Mouse (Mus musculus) hindbrain, embryonic 15.5 days (tissue): ENCODE measurements around the gene Gpr152. TPM values are rescaled to one million over a fixed set of nuclear protein-coding genes. Genes with fewer than 3 reads are reported as not detected.
"Not testable (repeated sequence)": the region's sequence is repeated elsewhere in the genome, so short reads cannot be mapped to it uniquely, and the experiment has no call there.

Source experiments
- ATAC-seq: fragments of 200-750 bp; cut with Nextera tagmentation; 2 replicates; pipeline ENCODE4 v1.8.0; 2017; ENCODE audit warnings: low read depth, moderate number of reproducible peaks, moderate TSS enrichment; ENCODE audit not compliant: low FRiP score
- H3K27ac ChIP-seq: fragments of 300-500 bp; sonication (generic); replicated peaks from 2 replicates; pipeline ENCODE4 v1.5.1; 2015; ENCODE audit warnings: mild to moderate bottlenecking, inconsistent platforms
- H3K27me3 ChIP-seq: fragments of 300-500 bp; sonication (generic); 2 replicates; pipeline ENCODE4 v1.6.1; 2015; ENCODE audit warnings: control low read depth, inconsistent platforms
- H3K36me3 ChIP-seq: fragments of 300-500 bp; sonication (generic); 2 replicates; pipeline ENCODE4 v1.6.1; 2015; ENCODE audit warnings: control low read depth, inconsistent platforms
- H3K4me1 ChIP-seq: fragments of 300-500 bp; sonication (generic); replicated peaks from 2 replicates; pipeline ENCODE4 v1.6.1; 2015; ENCODE audit warnings: control low read depth, inconsistent platforms
- H3K4me2 ChIP-seq: fragments of 300-500 bp; sonication (generic); 2 replicates; pipeline ENCODE4 v1.6.1; 2015; ENCODE audit warnings: moderate library complexity, mild to moderate bottlenecking, inconsistent platforms
- H3K4me3 ChIP-seq: fragments of 300-500 bp; sonication (generic); 2 replicates; pipeline ENCODE4 v1.5.1; 2015; ENCODE audit warnings: mild to moderate bottlenecking, inconsistent platforms
- H3K9ac ChIP-seq: fragments of 300-500 bp; sonication (generic); 2 replicates; pipeline ENCODE4 v1.6.1; 2015; ENCODE audit warnings: inconsistent platforms
- H3K9me3 ChIP-seq: fragments of 300-500 bp; sonication (generic); 2 replicates; pipeline ENCODE4 v1.6.1; 2016; ENCODE audit warnings: control low read depth, inconsistent platforms
- WGBS: fragments of 180-500 bp; shearing (Covaris S2); methylation state at CpG from one replicate; pipeline ENCODE4 v1.1.7; 2015; 5-methylcytosine and 5-hydroxymethylcytosine counted together
- polyA plus RNA-seq: library from polyadenylated mRNA; unstranded; fragments of >200 nt; fragmentation: Nextera tagmentation; extraction: Ambion mirVana; gene quantifications from 2 replicates; pipeline ENCODE4 v1.2.1, GENCODE M21; 2015

Gene Gpr152
- polyA plus RNA-seq, 1 experiment from 2014 or later = 0.04 TPM

GRCm38 (mm10) chr19:4135963-4136345 is 3.6 kb upstream of the Gpr152 start:
- not testable (repeated sequence) for H3K27me3 ChIP-seq, ATAC-seq, H3K27ac ChIP-seq, H3K4me1 ChIP-seq, H3K4me3 ChIP-seq, H3K9ac ChIP-seq, H3K4me2 ChIP-seq, H3K9me3 ChIP-seq
- WGBS = 28% methylated on average over 8 of the region's 8 CpGs
- H3K36me3 ChIP-seq = peaks cover 15% of the 10 kb centered on the region

DNA sequence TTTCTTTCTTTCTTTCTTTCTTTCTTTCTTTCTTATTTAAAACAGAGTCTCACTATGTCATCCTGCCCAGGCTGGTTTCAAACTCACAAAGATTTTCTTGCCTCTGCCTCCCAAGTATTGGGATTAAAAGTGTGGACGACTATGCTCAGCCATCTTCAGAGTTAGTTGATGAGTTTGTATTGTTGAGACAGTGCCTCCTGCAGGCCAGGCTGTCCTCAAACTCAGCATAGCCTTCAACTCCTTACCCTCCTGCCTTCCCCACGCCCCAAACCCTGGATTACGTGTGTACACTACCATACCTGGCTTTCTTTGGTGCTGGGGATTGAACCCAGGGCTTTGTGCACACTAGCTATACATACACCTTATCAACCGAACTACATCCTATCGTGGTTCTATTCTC is 3.1 kb upstream of the Gpr152 start:
- Histone ChIP-seq H3K9me3 (no peaks in the 10 kb centered on the region), H3K4me1 (0 out of 2 replicates have a peak, but pooled peaks cover 5% of the 10 kb centered on the region), H3K4me2 (no peak overlapping the region), H3K27ac (no peak overlapping the region), H3K36me3 (peaks cover 13% of the 10 kb centered on the region), H3K4me3 (no peak overlapping the region), H3K9ac (no peak overlapping the region), H3K27me3 (no peaks in the 10 kb centered on the region)
- ATAC-seq = no peak
- 83% methylated on average over 5 of the region's 5 CpGs for WGBS

DNA sequence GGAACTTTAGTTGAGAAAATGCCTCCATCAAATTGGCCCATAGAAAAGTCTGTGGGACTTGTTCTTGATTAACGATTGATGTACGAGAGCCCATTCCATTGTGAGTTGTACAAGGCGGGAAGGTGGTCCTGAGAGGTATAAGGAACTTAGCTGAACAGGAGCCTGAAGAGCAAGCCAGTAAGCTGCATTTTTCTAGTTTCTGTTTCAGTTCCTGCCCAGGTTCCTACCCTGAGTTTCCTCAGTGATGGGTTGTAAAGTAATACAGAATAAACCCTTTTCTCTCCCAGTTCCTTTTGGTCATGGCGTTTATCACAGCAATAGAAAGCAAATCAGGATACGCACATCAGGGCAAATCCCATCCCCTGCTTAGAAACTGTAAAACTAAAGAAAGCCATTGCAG is 1.7 kb upstream of the Gpr152 start:
- H3K9me3 ChIP-seq = no peaks in the 10 kb centered on the region
- no peak overlapping the region for H3K4me3 ChIP-seq
- no peaks in the 10 kb centered on the region; the same call in none of the 2 replicates for H3K36me3 ChIP-seq
- no peaks in the 10 kb centered on the region for H3K27me3 ChIP-seq
- no peak overlapping the region for H3K27ac ChIP-seq
- WGBS = 89% methylated on average over 5 of the region's 5 CpGs
- H3K4me1 ChIP-seq = 0 out of 2 replicates have a peak, but pooled peaks cover 5% of the 10 kb centered on the region
- H3K9ac ChIP-seq = no peak overlapping the region
- no peak for ATAC-seq
- no peak overlapping the region for H3K4me2 ChIP-seq

DNA sequence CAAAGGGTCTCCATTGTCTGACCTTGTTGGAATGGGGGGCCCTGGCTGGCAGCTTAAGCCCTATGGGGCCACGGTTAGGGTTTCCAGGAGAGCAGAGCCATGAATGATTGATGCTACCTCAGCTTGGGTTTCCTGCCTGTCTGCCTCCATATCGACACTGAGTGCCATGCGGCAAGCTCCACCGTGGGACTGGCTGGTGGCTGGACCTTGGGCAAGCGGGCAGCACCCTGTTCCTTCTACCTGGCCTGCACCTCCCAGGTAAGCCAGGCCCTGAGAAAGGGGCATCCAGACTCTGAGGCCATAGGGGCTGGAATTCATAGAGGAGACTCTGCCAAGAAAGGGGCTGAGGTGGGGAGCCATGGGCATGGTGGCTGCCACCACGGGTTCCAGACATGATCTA is 560 bp downstream of the Gpr152 start:
- WGBS = 82% methylated on average over 6 of the region's 6 CpGs
- Histone ChIP-seq H3K36me3 (no peaks in the 10 kb centered on the region), H3K9me3 (no peaks in the 10 kb centered on the region), H3K9ac (no peak overlapping the region), H3K4me1 (0 out of 2 replicates have a peak, but pooled peaks cover 5% of the 10 kb centered on the region), H3K27me3 (no peaks in the 10 kb centered on the region), H3K27ac (no peak overlapping the region), H3K4me3 (no peak overlapping the region), H3K4me2 (no peak overlapping the region)
- no peak for ATAC-seq

DNA sequence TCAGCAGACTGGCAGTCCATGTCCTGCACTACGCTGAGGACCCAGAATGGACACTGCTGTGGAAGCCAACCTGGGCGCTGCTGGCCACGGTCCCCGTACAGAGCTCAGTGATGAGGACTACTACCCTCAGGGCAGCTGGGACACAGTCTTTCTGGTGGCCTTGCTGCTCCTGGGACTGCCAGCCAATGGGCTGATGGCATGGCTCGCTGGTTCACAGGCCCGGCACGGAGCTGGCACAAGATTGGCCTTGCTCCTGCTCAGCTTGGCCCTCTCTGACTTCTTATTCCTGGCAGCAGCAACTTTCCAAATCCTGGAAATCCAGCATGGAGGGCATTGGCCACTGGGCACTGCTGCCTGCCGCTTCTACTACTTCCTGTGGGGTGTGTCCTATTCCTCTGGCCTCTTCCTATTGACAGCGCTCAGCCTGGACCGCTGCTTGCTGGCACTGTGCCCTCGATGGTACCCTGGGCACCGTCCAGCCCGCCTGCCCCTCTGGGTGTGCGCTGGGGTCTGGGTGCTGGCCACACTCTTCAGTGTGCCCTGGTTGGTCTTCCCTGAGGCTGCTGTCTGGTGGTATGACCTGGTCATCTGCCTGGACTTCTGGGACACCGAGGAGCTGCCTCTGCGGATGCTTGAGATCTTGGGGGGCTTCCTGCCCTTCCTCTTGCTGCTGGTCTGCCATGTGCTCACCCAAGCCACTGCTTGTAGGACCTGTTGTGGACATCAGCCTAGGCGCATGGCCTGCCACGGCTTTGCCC is 3.0 kb downstream of the Gpr152 start:
- WGBS = 87% methylated on average over 18 of the region's 18 CpGs
- no peaks in the 10 kb centered on the region for H3K36me3 ChIP-seq
- H3K27ac ChIP-seq = no peak overlapping the region
- peaks cover 6% of the 10 kb centered on the region for H3K4me1 ChIP-seq
- H3K4me3 ChIP-seq = no peak overlapping the region
- no peaks in the 10 kb centered on the region for H3K9me3 ChIP-seq
- H3K27me3 ChIP-seq = no peaks in the 10 kb centered on the region
- ATAC-seq = no peak
- H3K9ac ChIP-seq = no peak overlapping the region
- H3K4me2 ChIP-seq = no peak overlapping the region

DNA sequence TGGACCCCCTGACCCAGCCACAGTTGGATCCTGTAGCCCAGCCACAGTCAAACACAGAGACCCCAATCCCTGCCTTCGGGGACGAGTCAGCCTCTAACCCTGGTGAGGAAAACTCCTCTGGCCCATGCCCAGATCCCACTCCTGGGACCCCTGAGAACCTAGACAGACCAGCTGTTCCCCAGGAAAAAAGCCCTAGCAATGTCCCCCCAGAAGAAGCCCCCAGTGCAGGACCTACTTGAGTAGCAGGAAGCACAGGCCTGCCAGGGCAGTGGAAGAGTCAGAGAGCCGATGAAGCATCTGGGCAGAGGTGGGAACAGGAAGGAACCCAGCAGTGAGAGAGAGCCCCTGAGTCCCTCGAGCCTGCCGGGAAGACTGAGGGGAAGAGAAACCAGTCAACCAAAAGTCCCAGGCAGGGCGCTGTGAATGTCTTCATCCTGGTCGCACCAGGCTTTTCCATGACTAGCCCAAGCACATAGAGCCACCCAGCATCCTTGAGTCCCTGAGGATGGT is 4.2 kb downstream of the Gpr152 start, which contains the start of gene Cabp4:
TSS of gene Cabp4 (minus strand) at position 275 of the 510 bp plus-strand sequence.
- WGBS = 89% methylated on average over 7 of the region's 7 CpGs
- Histone ChIP-seq H3K9me3 (no peaks in the 10 kb centered on the region), H3K36me3 (no peaks in the 10 kb centered on the region), H3K4me2 (no peak within 1 kb of the TSS), H3K27ac (no peak within 1 kb of the TSS), H3K9ac (no peak within 1 kb of the TSS), H3K4me3 (no peak within 1 kb of the TSS), H3K27me3 (no peaks in the 10 kb centered on the region), H3K4me1 (peaks cover 14% of the 10 kb centered on the region)
- no peak for ATAC-seq

DNA sequence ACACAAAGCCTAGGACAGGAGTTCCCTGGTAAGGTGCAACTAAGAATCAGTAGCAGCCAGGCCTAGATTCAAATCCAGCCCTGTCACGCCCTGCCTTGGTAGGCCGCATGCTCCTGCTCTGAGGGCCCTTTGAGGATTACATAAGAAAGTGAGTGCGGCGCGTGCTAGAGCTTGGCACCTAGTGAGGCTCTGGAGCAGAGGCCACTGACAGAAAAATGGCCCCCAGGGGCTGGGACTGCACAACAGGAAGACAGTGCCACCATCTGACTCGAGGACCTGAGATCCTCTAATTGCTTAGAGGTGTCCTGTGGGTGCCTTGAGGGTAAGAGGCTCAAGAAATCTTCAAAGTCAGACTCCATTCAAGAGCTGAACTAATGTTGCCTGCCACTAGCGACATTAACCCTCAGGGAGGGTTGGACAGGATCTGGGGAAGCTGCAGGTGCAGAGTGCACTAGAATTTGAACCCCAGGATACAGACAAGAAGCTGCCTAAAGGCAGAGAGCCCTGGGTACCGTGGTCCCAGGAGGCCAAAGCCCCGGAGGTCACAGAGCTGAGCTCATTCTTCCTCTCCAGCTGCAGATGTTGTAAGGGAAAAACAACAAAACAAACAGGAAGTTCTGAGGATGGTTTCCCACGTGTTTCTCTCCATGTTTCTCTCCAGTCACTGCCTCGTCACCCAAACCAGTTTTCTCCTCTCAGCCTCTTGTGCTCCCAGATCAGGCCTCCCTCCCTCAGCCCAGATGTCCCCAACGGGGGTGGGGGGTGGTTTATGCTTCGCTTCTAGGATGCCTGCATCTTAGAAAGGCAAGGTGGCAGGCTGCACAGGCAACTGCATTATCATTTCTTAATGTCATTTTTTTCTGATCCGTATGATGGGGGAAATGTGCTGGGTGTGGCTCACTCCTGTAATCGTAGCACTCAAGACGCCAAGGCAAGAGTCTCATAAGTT is 5.2 kb downstream of the Gpr152 start:
- Histone ChIP-seq H3K27ac (no peak overlapping the region), H3K4me1 (peaks cover 19% of the 10 kb centered on the region), H3K36me3 (no peaks in the 10 kb centered on the region), H3K9ac (no peak overlapping the region), H3K27me3 (no peaks in the 10 kb centered on the region), H3K4me3 (no peak overlapping the region), H3K4me2 (no peak overlapping the region), H3K9me3 (no peaks in the 10 kb centered on the region)
- no peak for ATAC-seq
- 83% methylated on average over 16 of the region's 16 CpGs for WGBS

DNA sequence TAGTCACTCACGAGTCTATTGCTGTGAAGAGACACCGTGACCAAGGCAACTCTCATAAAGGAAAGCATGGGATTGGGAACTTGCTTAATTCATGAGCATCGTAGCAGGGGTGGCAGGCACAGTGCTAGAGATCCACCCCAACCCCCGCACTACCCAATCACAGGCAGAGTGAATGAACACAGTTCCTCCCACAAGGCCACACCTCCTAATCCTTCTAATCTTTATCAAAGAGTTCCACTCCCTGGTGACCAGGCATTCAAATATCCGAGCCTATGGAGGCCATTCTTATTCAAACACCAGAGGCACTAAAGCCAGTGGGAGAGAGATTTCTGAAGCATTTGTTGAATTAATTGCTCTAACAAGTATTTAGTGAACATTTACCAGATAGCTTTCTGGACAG is 6.3 kb downstream of the Gpr152 start:
- Histone ChIP-seq H3K36me3 (peaks cover under 1% of the 10 kb centered on the region; the same call in 1 of the 2 replicates), H3K4me3 (no peak overlapping the region), H3K27ac (no peak overlapping the region), H3K27me3 (no peaks in the 10 kb centered on the region), H3K9me3 (no peaks in the 10 kb centered on the region), H3K9ac (no peak overlapping the region), H3K4me1 (peaks cover 24% of the 10 kb centered on the region), H3K4me2 (no peak overlapping the region)
- WGBS = 88% methylated on average over 5 of the region's 5 CpGs
- no peak for ATAC-seq

DNA sequence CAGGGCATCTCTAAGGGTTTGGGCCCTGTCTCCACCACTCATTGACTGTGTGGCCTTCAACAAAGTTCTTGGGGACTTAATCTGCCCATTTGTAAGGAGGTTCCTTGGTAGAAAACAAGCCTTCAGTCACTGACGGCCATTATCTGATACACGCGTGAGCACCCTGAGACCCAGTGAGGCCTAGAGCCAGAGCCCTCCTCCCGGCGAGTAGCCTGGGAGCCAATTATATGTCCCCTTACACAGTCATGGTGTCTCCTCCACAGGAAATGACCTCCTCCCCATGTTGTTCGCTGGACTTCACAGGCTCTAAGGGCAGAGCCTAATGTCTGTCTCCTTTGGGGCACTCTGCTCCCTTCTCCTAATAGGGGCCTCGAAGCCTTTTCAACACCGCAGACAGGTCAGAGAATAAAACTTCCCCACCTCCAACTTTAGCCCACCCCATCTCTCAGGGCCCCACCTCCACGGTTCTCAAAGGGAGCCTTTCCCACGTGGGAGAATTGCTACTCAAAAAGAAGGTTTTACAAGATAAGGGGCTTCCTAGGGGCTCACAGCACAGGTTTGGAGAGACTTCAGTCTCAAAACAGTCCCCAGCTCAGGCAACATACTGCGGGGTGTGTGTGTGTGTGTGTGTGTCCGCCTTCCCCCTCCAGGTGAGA is 6.9 kb downstream of the Gpr152 start:
- 61% methylated on average over 12 of the region's 12 CpGs for WGBS
- H3K4me1 ChIP-seq = peaks cover 26% of the 10 kb centered on the region
- ATAC-seq = no peak
- no peak overlapping the region for H3K27ac ChIP-seq
- no peak overlapping the region for H3K4me3 ChIP-seq
- H3K9me3 ChIP-seq = no peaks in the 10 kb centered on the region
- H3K27me3 ChIP-seq = no peaks in the 10 kb centered on the region
- no peak overlapping the region for H3K9ac ChIP-seq
- peaks cover 5% of the 10 kb centered on the region; the same call in 1 of the 2 replicates for H3K36me3 ChIP-seq
- no peak overlapping the region for H3K4me2 ChIP-seq

- ATAC-seq = no peak
- Histone ChIP-seq H3K27me3 (no peaks in the 10 kb centered on the region), H3K4me1 (peaks cover 26% of the 10 kb centered on the region), H3K4me2 (no peak overlapping the region), H3K9me3 (no peaks in the 10 kb centered on the region), H3K36me3 (peaks cover 5% of the 10 kb centered on the region; the same call in 1 of the 2 replicates), H3K27ac (no peak overlapping the region), H3K9ac (no peak overlapping the region), H3K4me3 (no peak overlapping the region)
- 43% methylated on average over 3 of the region's 3 CpGs for WGBS
These were observed 7.4 kb downstream of the Gpr152 start for GRCm38 (mm10) chr19:4147022-4147405.

- H3K9ac ChIP-seq = peak overlapping the region; percentile 87
- no peaks in the 10 kb centered on the region for H3K27me3 ChIP-seq
- peak overlapping the region; percentile 82 for H3K4me2 ChIP-seq
- 35% methylated on average over 9 of the region's 9 CpGs for WGBS
- H3K4me1 ChIP-seq = peaks cover 26% of the 10 kb centered on the region
- no peaks in the 10 kb centered on the region for H3K9me3 ChIP-seq
- H3K4me3 ChIP-seq = peak overlapping the region; percentile 81
- H3K36me3 ChIP-seq = peaks cover 5% of the 10 kb centered on the region; the same call in 1 of the 2 replicates
- peak overlapping the region; percentile 74 for H3K27ac ChIP-seq
- ATAC-seq = peak; percentile 36
These were observed 8.3 kb downstream of the Gpr152 start for GRCm38 (mm10) chr19:4147782-4148490.
